Mouse (Mus musculus): ENCODE results near the gene Hip1r. TPM values are rescaled to one million over a fixed set of nuclear protein-coding genes. Genes with fewer than 3 reads are reported as not detected.

Hip1r gene
- polyA plus RNA-seq, 1 experiment: 10.5 TPM

DNA sequence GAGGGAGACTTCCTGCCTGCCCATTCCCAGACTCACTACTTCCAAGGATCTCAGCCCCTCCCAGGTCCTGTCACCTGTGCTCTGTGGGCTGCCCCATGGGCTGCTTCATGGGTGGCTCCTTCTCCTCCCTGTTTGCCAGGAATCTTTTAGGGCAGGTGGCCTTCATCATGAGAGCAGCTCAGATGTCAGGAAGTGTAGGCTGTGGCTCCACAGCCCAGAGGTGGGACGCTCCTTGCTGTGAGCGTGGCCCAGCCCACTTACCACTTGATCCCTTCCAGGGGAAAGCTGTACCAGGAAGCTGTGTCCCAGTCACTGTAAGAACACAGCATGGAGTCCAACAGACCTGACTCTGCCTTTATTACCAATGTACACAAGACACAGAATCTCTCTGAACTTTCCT, 13.5 kb downstream of the Hip1r start:
- H3ac ChIP-seq (ENCODE audit: control insufficient read depth, insufficient read length): no peak overlapping the region
- H3K4me2 ChIP-seq (ENCODE audit: low read depth): no peak overlapping the region

DNA sequence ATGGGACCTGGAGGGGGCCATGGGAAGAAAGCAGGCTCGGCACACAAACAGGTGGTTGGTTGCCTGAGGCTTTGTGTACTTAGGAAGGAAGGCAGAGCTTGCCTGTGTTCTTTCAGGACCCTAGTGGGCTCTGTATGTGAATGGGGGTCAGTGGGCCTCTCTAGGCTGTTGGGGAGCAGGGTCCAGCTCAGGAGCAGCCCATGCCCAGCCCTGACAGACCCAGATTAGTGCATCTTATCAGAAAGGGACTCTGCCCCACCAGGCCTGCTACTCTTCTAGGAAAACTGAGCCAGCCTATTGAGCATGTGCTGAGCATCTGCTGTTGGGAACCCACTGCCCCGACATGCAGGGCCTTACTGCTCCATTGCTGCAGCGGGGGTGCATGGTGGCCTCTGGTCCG, 14.1 kb downstream of the Hip1r start:
- Histone ChIP-seq H3K4me2 (ENCODE audit: low read depth) (no peak overlapping the region), H3K27me3 (ENCODE audit: control insufficient read depth, insufficient read depth, insufficient read length) (no peaks in the 10 kb centered on the region), H3K79me2 (ENCODE audit: control insufficient read depth, insufficient read depth) (no peaks in the 10 kb centered on the region), H3K36me3 (ENCODE audit: control insufficient read depth, insufficient read depth) (no peaks in the 10 kb centered on the region), H3ac (ENCODE audit: control insufficient read depth, insufficient read length) (no peak overlapping the region), H3K4me3 (no peak overlapping the region)
- TF ChIP-seq SRF (IDR thresholded peaks at IDR 0.05; ENCODE audit: control insufficient read depth, insufficient read length, low read depth): no peak

More for the DNA sequence above, 13.5 kb downstream of the Hip1r start:
- Histone ChIP-seq H3K79me2 (ENCODE audit: control insufficient read depth, insufficient read depth) (no peaks in the 10 kb centered on the region), H3K36me3 (ENCODE audit: control insufficient read depth, insufficient read depth) (no peaks in the 10 kb centered on the region), H3K4me3 (no peak overlapping the region), H3K27me3 (ENCODE audit: control insufficient read depth, insufficient read depth, insufficient read length) (no peaks in the 10 kb centered on the region)
- TF ChIP-seq TCF12 (IDR thresholded peaks at IDR 0.05; ENCODE audit: insufficient read depth, poor library complexity, severe bottlenecking) (no peak), E2F4 (IDR thresholded peaks at IDR 0.05; ENCODE audit: insufficient read depth) (no peak), POLR2A (IDR thresholded peaks at IDR 0.05; ENCODE audit: insufficient read length, low read depth) (no peak), TCF3 (IDR thresholded peaks at IDR 0.05; ENCODE audit: insufficient read length, low read depth) (no peak), CEBPB (IDR thresholded peaks at IDR 0.05; ENCODE audit: insufficient read depth, poor library complexity, severe bottlenecking) (no peak), MAX (IDR thresholded peaks at IDR 0.05; ENCODE audit: low read depth) (no peak), MYOD1 (IDR thresholded peaks at IDR 0.05; ENCODE audit: control insufficient read depth in 1 of 3, insufficient read length in 2 of 3, low read depth in 2 of 3) (peak in 1 of 3 experiments; percentile 12)

DNA sequence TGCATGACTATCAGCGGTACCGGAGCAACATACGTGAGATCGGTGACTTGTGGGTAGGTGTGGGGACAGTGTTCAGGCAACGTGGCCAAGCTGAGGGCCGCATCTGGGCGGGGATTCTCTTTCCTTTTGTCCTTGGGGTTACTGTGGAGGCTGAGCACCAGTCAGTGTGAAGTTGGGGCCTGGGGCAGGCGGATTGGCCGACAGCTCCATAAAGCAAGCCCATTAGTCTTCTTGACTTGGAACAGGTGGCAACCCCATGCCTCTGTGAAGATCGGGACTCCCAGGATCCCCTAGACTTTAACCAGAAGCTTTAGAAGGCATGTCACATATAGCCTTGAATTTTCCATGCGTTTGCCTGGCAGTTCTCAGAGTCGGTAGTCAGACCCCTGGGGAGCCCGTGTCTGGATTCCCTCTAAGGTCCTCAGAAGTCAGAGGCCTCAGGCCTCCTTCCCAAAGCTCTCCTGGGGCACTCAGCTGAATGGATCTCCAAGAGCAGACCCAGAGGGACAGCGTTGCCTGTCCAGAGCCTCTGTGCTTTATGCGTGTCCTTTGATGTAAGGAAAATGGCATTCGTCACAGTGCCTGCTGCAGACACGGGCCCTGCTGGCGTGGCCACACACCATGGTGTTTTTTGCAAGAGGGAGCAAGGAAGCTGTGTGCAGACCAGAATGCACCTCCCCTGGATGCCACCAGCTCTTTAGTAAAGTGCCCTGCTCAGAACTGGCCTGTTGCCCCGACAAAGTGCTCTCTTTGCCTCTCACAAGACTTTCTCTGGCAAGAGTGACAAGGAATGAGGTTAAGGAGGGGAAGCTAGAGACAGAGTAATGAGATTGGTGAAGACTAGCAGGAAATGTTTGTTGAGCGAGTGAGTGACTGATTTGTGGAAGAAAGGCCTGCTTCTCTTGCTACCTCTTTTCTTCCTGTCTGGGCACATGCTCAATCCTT, 16.8 kb downstream of the Hip1r start:
- H3K4me2 ChIP-seq (ENCODE audit: low read depth): no peak overlapping the region
- no peak overlapping the region for H3ac ChIP-seq (ENCODE audit: control insufficient read depth, insufficient read length)
- no peak overlapping the region for H3K4me3 ChIP-seq
- no peaks in the 10 kb centered on the region for H3K36me3 ChIP-seq (ENCODE audit: control insufficient read depth, insufficient read depth)
- no peaks in the 10 kb centered on the region for H3K27me3 ChIP-seq (ENCODE audit: control insufficient read depth, insufficient read depth, insufficient read length)
- no peaks in the 10 kb centered on the region for H3K79me2 ChIP-seq (ENCODE audit: control insufficient read depth, insufficient read depth)
- TF ChIP-seq MAX (IDR thresholded peaks at IDR 0.05; ENCODE audit: low read depth) (no peak), USF1 (IDR thresholded peaks at IDR 0.05; ENCODE audit: low read depth) (no peak), MYOD1 (IDR thresholded peaks at IDR 0.05; ENCODE audit: control insufficient read depth in 1 of 3, insufficient read length in 2 of 3, low read depth in 2 of 3) (no peak), TCF3 (IDR thresholded peaks at IDR 0.05; ENCODE audit: insufficient read length, low read depth) (no peak), POLR2AphosphoS2 (IDR thresholded peaks at IDR 0.05; ENCODE audit: insufficient read length, low read depth) (no peak), E2F4 (IDR thresholded peaks at IDR 0.05; ENCODE audit: insufficient read depth) (no peak)

DNA sequence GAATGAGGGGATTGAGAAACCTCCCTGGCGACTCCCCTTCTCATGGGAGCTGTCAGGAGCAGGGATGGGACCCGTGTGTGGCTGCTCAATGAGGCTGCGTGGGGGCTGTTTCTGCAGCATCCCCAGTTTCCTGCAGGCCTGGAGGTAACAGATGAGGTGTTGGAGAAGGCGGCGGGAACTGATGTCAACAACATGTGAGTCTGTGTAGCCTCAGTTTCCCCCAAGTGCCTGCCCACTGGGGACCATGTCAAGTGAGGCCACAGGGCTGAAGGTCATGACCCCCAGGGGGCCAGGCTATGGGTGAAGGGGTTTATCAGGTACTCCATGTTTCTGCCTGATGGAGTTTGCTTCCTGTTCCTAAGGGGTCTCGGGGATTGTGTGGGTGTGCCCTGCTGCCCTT, 17.9 kb downstream of the Hip1r start:
- H3K27me3 ChIP-seq (ENCODE audit: control insufficient read depth, insufficient read depth, insufficient read length): no peaks in the 10 kb centered on the region
- H3K4me2 ChIP-seq (ENCODE audit: low read depth): peak overlapping the region; percentile 63
- no peaks in the 10 kb centered on the region for H3K79me2 ChIP-seq (ENCODE audit: control insufficient read depth, insufficient read depth)
- H3K36me3 ChIP-seq (ENCODE audit: control insufficient read depth, insufficient read depth): no peaks in the 10 kb centered on the region
- H3K4me3 ChIP-seq: no peak overlapping the region
- H3ac ChIP-seq (ENCODE audit: control insufficient read depth, insufficient read length): no peak overlapping the region
- no peak for TF ChIP-seq POLR2A (IDR thresholded peaks at IDR 0.05; ENCODE audit: insufficient read length, low read depth)
- no peak for TF ChIP-seq USF1 (IDR thresholded peaks at IDR 0.05; ENCODE audit: low read depth)
- no peak for TF ChIP-seq E2F4 (IDR thresholded peaks at IDR 0.05; ENCODE audit: insufficient read depth)
- TF ChIP-seq MYOG (IDR thresholded peaks at IDR 0.05; ENCODE audit: control insufficient read depth in 1 of 3, insufficient read depth in 1 of 3, insufficient read length in 2 of 3, low read depth in 2 of 3): no peak
- TF ChIP-seq CEBPB (IDR thresholded peaks at IDR 0.05; ENCODE audit: insufficient read depth, poor library complexity, severe bottlenecking): no peak
- no peak for TF ChIP-seq MAX (IDR thresholded peaks at IDR 0.05; ENCODE audit: low read depth)
- no peak for TF ChIP-seq TCF12 (IDR thresholded peaks at IDR 0.05; ENCODE audit: insufficient read depth, poor library complexity, severe bottlenecking)
- no peak for TF ChIP-seq SRF (IDR thresholded peaks at IDR 0.05; ENCODE audit: control insufficient read depth, insufficient read length, low read depth)
- TF ChIP-seq TCF3 (IDR thresholded peaks at IDR 0.05; ENCODE audit: insufficient read length, low read depth): no peak
- no peak for TF ChIP-seq POLR2AphosphoS2 (IDR thresholded peaks at IDR 0.05; ENCODE audit: insufficient read length, low read depth)
- TF ChIP-seq REST (IDR thresholded peaks at IDR 0.05; ENCODE audit: insufficient read depth, insufficient read length): no peak
- TF ChIP-seq MYOD1 (IDR thresholded peaks at IDR 0.05; ENCODE audit: control insufficient read depth in 1 of 3, insufficient read length in 2 of 3, low read depth in 2 of 3): no peak

DNA sequence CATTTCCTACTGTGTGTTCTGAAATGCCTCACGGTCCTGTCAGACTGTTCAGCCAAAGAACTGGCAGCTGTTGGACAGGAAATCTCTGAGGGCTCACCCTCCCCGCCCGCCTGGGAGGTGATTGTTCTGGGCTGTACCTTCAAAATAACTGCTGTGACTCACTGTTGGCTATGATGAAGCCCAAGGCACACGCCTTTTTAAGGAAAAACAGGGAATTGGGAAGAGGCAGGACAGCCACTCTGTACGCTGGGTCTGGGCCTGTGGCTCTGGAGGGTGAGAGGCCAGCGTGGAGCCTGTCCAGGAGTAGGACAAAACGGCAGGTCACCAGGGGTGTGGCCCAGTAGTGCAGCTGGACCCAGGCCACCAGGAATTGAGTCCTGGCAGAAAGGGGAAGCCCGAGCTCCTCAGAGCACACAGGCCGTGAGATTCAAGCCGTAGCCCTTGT, 18.8 kb downstream of the Hip1r start:
- Histone ChIP-seq H3K4me3 (no peak overlapping the region), H3K36me3 (ENCODE audit: control insufficient read depth, insufficient read depth) (no peaks in the 10 kb centered on the region), H3K4me2 (ENCODE audit: low read depth) (peak overlapping the region; percentile 63), H3K27me3 (ENCODE audit: control insufficient read depth, insufficient read depth, insufficient read length) (no peaks in the 10 kb centered on the region), H3ac (ENCODE audit: control insufficient read depth, insufficient read length) (no peak overlapping the region), H3K79me2 (ENCODE audit: control insufficient read depth, insufficient read depth) (no peaks in the 10 kb centered on the region)
- no peak for TF ChIP-seq POLR2AphosphoS2 (IDR thresholded peaks at IDR 0.05; ENCODE audit: insufficient read length, low read depth)
- no peak for TF ChIP-seq CEBPB (IDR thresholded peaks at IDR 0.05; ENCODE audit: insufficient read depth, poor library complexity, severe bottlenecking)
- TF ChIP-seq MYOD1 (IDR thresholded peaks at IDR 0.05; ENCODE audit: control insufficient read depth in 1 of 3, insufficient read length in 2 of 3, low read depth in 2 of 3): peak; percentile 42 to 78 (median 78)
- peak; percentile 70 for TF ChIP-seq SRF (IDR thresholded peaks at IDR 0.05; ENCODE audit: control insufficient read depth, insufficient read length, low read depth)
- no peak for TF ChIP-seq E2F4 (IDR thresholded peaks at IDR 0.05; ENCODE audit: insufficient read depth)
- no peak for TF ChIP-seq REST (IDR thresholded peaks at IDR 0.05; ENCODE audit: insufficient read depth, insufficient read length)
- peak in 2 of 3 experiments; percentile 48 to 64 for TF ChIP-seq MYOG (IDR thresholded peaks at IDR 0.05; ENCODE audit: control insufficient read depth in 1 of 3, insufficient read depth in 1 of 3, insufficient read length in 2 of 3, low read depth in 2 of 3)
- no peak for TF ChIP-seq USF1 (IDR thresholded peaks at IDR 0.05; ENCODE audit: low read depth)
- TF ChIP-seq POLR2A (IDR thresholded peaks at IDR 0.05; ENCODE audit: insufficient read length, low read depth): peak; percentile 30
- no peak for TF ChIP-seq TCF12 (IDR thresholded peaks at IDR 0.05; ENCODE audit: insufficient read depth, poor library complexity, severe bottlenecking)
- TF ChIP-seq TCF3 (IDR thresholded peaks at IDR 0.05; ENCODE audit: insufficient read length, low read depth): no peak
- TF ChIP-seq MAX (IDR thresholded peaks at IDR 0.05; ENCODE audit: low read depth): no peak

Measured in myocyte (in vitro differentiated cells).